Mouse (Mus musculus) stomach, postnatal 0 days (tissue): ENCODE data around the gene Ldlrad3.

Experiments
- CTCF ChIP-seq: IDR thresholded peaks from 2 replicates; pipeline ENCODE4 v1.5.1; 2016; ENCODE audit warnings: antibody characterized with exemption, low read depth, mild to moderate bottlenecking, moderate library complexity
- EP300 ChIP-seq: optimal IDR thresholded peaks from 2 replicates; pipeline ENCODE3; 2016; ENCODE audit warnings: antibody characterized with exemption

- TF ChIP-seq CTCF (no peak), EP300 (no peak)
Observed at GRCm38 (mm10) chr2:101902196-101902595, 284.0 kb downstream of the Ldlrad3 start.
